Mouse (Mus musculus): ENCODE measurements around the gene Hyal1. TPM values are rescaled to one million over a fixed set of nuclear protein-coding genes. Genes with fewer than 3 reads are reported as not detected.

Gene Hyal1
- total and polyA plus RNA-seq, 3 experiments = 1.3 to 3.4 TPM; not detected in 1

- H3K36me3 ChIP-seq (ENCODE audit: control insufficient read depth in 1 of 2, insufficient read depth in 2 of 2, low read length in 2 of 2) = peaks cover 5 to 27% of the 10 kb centered on the region in 2 experiments; a peak in 3 of 4 replicates
- H3K4me3 ChIP-seq (ENCODE audit: control insufficient read depth in 1 of 2, insufficient read depth in 1 of 2, low read depth in 2 of 2, low read length in 2 of 2) = peak overlapping the region; percentile 55 to 86
Measured at GRCm38 (mm10) chr9:107590058-107590772, 13.5 kb downstream of the Hyal1 start.

GRCm38 (mm10) chr9:107590773-107591060 is 14.0 kb downstream of the Hyal1 start:
- Histone ChIP-seq H3K27me3 (ENCODE audit: control insufficient read depth in 1 of 2, insufficient read depth in 2 of 2, low read length in 2 of 2) (no peaks in the 10 kb centered on the region), H3K9ac (ENCODE audit: control insufficient read depth, low read depth, low read length, poor library complexity, severe bottlenecking) (peak overlapping the region; percentile 7; the same call in 1 of the 2 replicates), H3K4me3 (ENCODE audit: control insufficient read depth in 1 of 2, insufficient read depth in 1 of 2, low read depth in 2 of 2, low read length in 2 of 2) (no peak overlapping the region), H3K27ac (ENCODE audit: control insufficient read depth, low read depth, low read length) (peak overlapping the region; percentile 13; the same call in 1 of the 2 replicates), H3K36me3 (ENCODE audit: control insufficient read depth in 1 of 2, insufficient read depth in 2 of 2, low read length in 2 of 2) (peaks cover 5 to 27% of the 10 kb centered on the region in 2 experiments; a peak in 3 of 4 replicates), H3K4me1 (ENCODE audit: control insufficient read depth in 1 of 2, insufficient read depth in 2 of 2, low read length in 2 of 2) (peaks cover 16 to 26% of the 10 kb centered on the region in 2 experiments; a peak in 3 of 4 replicates), H3K9me3 (replicated peaks; ENCODE audit: insufficient read depth, low read length) (no peaks in the 10 kb centered on the region), H3K79me2 (ENCODE audit: control insufficient read depth, insufficient read depth, low read length, poor library complexity) (peaks cover 34% of the 10 kb centered on the region)
- no peak for DNase-seq (ENCODE audit: low read depth, low spot score)
- TF ChIP-seq POLR2AphosphoS5 (IDR thresholded peaks at IDR 0.05; ENCODE audit: borderline replicate concordance, low read depth, low read length) (no peak), MAFK (IDR thresholded peaks at IDR 0.05; ENCODE audit: borderline replicate concordance, low read depth, low read length) (no peak), TCF12 (IDR thresholded peaks at IDR 0.05; ENCODE audit: low read depth, low read length) (no peak), KAT2A (conservative IDR thresholded peaks at IDR 0.05; ENCODE audit: low read depth, low read length) (no peak), SIN3A (IDR thresholded peaks at IDR 0.05; ENCODE audit: low read length) (no peak), TAL1 (IDR thresholded peaks at IDR 0.05; ENCODE audit: low read length) (no peak)

More at GRCm38 (mm10) chr9:107590058-107590772, 13.5 kb downstream of the Hyal1 start:
- TF ChIP-seq MYB (IDR thresholded peaks at IDR 0.05; ENCODE audit: low read depth, low read length) = no peak
- TF ChIP-seq ZC3H11A (IDR thresholded peaks at IDR 0.05; ENCODE audit: low read depth, low read length) = no peak
- TF ChIP-seq HCFC1 (IDR thresholded peaks at IDR 0.05; ENCODE audit: low read depth, low read length) = no peak; the same call in 1 of the 2 replicates
- peak; percentile 55 for TF ChIP-seq NELFE (IDR thresholded peaks at IDR 0.05; ENCODE audit: low read depth, low read length)
- TF ChIP-seq GABPA (IDR thresholded peaks at IDR 0.05; ENCODE audit: low read depth, low read length) = no peak
- peak; percentile 92 for TF ChIP-seq SIN3A (IDR thresholded peaks at IDR 0.05; ENCODE audit: low read length)
- TF ChIP-seq CHD2 (IDR thresholded peaks at IDR 0.05; ENCODE audit: low read length) = no peak
- peak in 1 of 2 experiments; percentile 26; a peak in 1 of 4 replicates for TF ChIP-seq POLR2A (IDR thresholded peaks at IDR 0.05; ENCODE audit: control insufficient read depth in 1 of 2, insufficient read depth in 1 of 2, low read depth in 1 of 2, low read length in 2 of 2, poor library complexity in 1 of 2)
- TF ChIP-seq E2F4 (IDR thresholded peaks at IDR 0.05; ENCODE audit: borderline replicate concordance, low read depth, low read length) = no peak
- no peak for TF ChIP-seq TAL1 (IDR thresholded peaks at IDR 0.05; ENCODE audit: low read length)
- TF ChIP-seq CTCF (IDR thresholded peaks at IDR 0.05 in 2 of 3, conservative IDR thresholded peaks at IDR 0.05 in 1 of 3; ENCODE audit: control insufficient read depth in 1 of 3, insufficient read depth in 1 of 3, low read depth in 2 of 3, low read length in 3 of 3, poor library complexity in 1 of 3, severe bottlenecking in 1 of 3) = peak in 1 of 3 experiments; percentile 10; a peak in 1 of 6 replicates
- 0 out of 2 replicates have a peak, but pooled peaks have one; percentile 68 for TF ChIP-seq MAZ (IDR thresholded peaks at IDR 0.05; ENCODE audit: low read depth, low read length)
- TF ChIP-seq UBTF (IDR thresholded peaks at IDR 0.05; ENCODE audit: borderline replicate concordance, insufficient read depth, low read depth, low read length) = no peak
- no peak; the same call in 1 of the 2 replicates for TF ChIP-seq ZNF384 (IDR thresholded peaks at IDR 0.05; ENCODE audit: low read depth, low read length)
- peak; percentile 41; the same call in 1 of the 2 replicates for TF ChIP-seq RCOR1 (IDR thresholded peaks at IDR 0.05; ENCODE audit: low read depth, low read length)
- TF ChIP-seq RAD21 (IDR thresholded peaks at IDR 0.05; ENCODE audit: low read depth, low read length) = no peak
- TF ChIP-seq POLR2AphosphoS5 (IDR thresholded peaks at IDR 0.05; ENCODE audit: borderline replicate concordance, low read depth, low read length) = no peak
- peak; percentile 53 to 72; a peak in 3 of 4 replicates for TF ChIP-seq EP300 (IDR thresholded peaks at IDR 0.05; ENCODE audit: low read depth in 1 of 2, low read length in 2 of 2)
- peak; percentile 85 for TF ChIP-seq ELF1 (IDR thresholded peaks at IDR 0.05; ENCODE audit: low read depth, low read length)
- peak; percentile 24; the same call in 1 of the 2 replicates for TF ChIP-seq USF1 (IDR thresholded peaks at IDR 0.05; ENCODE audit: low read depth, low read length)
- no peak for TF ChIP-seq KAT2A (conservative IDR thresholded peaks at IDR 0.05; ENCODE audit: low read depth, low read length)
- peak; percentile 72 for TF ChIP-seq MAX (IDR thresholded peaks at IDR 0.05; ENCODE audit: low read length)
- TF ChIP-seq TCF12 (IDR thresholded peaks at IDR 0.05; ENCODE audit: low read depth, low read length) = peak; percentile 40; the same call in 1 of the 2 replicates
- no peak for TF ChIP-seq MAFK (IDR thresholded peaks at IDR 0.05; ENCODE audit: borderline replicate concordance, low read depth, low read length)
- TF ChIP-seq MXI1 (IDR thresholded peaks at IDR 0.05; ENCODE audit: low read depth, low read length) = peak; percentile 91
- TF ChIP-seq ETS1 (IDR thresholded peaks at IDR 0.05; ENCODE audit: low read depth, low read length) = peak; percentile 91
- 0 out of 2 replicates have a peak, but pooled peaks have one; percentile 17 for TF ChIP-seq MEF2A (IDR thresholded peaks at IDR 0.05; ENCODE audit: extremely low read depth, insufficient replicate concordance, low read depth, low read length, poor library complexity, severe bottlenecking)
- TF ChIP-seq NRF1 (IDR thresholded peaks at IDR 0.05; ENCODE audit: insufficient read depth, low read depth, low read length, poor library complexity, severe bottlenecking) = peak; percentile 69
- no peak; the same call in 1 of the 2 replicates for TF ChIP-seq ZMIZ1 (IDR thresholded peaks at IDR 0.05; ENCODE audit: low read depth, low read length)
- peak; percentile 42; the same call in 1 of the 2 replicates for TF ChIP-seq GATA1 (IDR thresholded peaks at IDR 0.05; ENCODE audit: low read depth, low read length)
- peak; percentile 78 for TF ChIP-seq POLR2AphosphoS2 (IDR thresholded peaks at IDR 0.05; ENCODE audit: low read length)
- TF ChIP-seq TBP (IDR thresholded peaks at IDR 0.05; ENCODE audit: low read depth, low read length) = no peak
- H3K27ac ChIP-seq (ENCODE audit: control insufficient read depth, low read depth, low read length) = peak overlapping the region; percentile 99
- no peaks in the 10 kb centered on the region for H3K9me3 ChIP-seq (replicated peaks; ENCODE audit: insufficient read depth, low read length)
- DNase-seq (ENCODE audit: low read depth, low spot score) = peak; percentile 95
- H3K27me3 ChIP-seq (ENCODE audit: control insufficient read depth in 1 of 2, insufficient read depth in 2 of 2, low read length in 2 of 2) = no peaks in the 10 kb centered on the region
- peaks cover 16 to 26% of the 10 kb centered on the region in 2 experiments; a peak in 3 of 4 replicates for H3K4me1 ChIP-seq (ENCODE audit: control insufficient read depth in 1 of 2, insufficient read depth in 2 of 2, low read length in 2 of 2)
- H3K9ac ChIP-seq (ENCODE audit: control insufficient read depth, low read depth, low read length, poor library complexity, severe bottlenecking) = peak overlapping the region; percentile 99
- H3K79me2 ChIP-seq (ENCODE audit: control insufficient read depth, insufficient read depth, low read length, poor library complexity) = peaks cover 34% of the 10 kb centered on the region

Measured in MEL (cell line).